18 mouse cellular contexts compared by ENCODE assay signal in the genomic region with DNA sequence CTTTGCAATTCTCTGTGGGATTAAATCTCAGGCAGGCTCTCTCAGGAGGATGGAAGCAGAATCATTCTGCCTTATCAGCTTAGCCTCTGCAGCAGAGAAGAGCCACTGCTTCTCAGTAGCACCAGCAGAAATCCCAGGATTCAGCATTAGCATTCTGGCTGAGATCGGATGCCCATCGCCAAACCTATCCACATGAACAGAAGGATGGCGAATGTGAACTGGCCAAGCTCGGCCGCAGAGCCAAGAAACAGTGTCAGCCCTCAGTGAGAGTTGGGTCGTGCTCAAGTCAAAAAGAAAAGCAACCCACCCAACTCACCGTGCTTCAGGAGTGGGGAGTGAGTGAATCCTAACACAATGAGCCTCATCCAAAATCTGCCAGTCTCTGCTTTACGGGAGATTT.
A peak's percentile ranks its signal among the peaks of the same experiment; 100 is the strongest.
DNase-seq lines count a peak whose midpoint lies in the region; TF ChIP-seq lines count a peak whose summit lies in the region.
"Had no signal": no experiment of that assay in that cellular context is flagged by ENCODE, and none has a peak within 500 bp of the region (broad histone marks: within the 10 kb centered on the region; RNA-seq: fewer than 3 reads in every experiment).

No protein-coding gene starts in this region.

- DNase-seq in cerebellum, adult 11-12 months = peak; percentile 36
- DNase-seq in cerebellum, adult 11 months = no peak
- no peak for DNase-seq in ES-E14 (ENCODE audit: low read depth, low spot score)
- DNase-seq in cerebellum, postnatal 14 days = peak; percentile 80 to 85
- no peak for DNase-seq in layer of hippocampus, adult 2 months (ENCODE audit: low spot score in 2 of 2)
- no peak for DNase-seq in testis, postnatal 10 days (ENCODE audit: low spot score)
- no peak for DNase-seq in lung, postnatal 25 days (ENCODE audit: low spot score)
- DNase-seq: adrenal gland, postnatal 10 days; forebrain, postnatal 0 days; gastrocnemius, postnatal 14 days; heart, adult 2 months; heart, postnatal 14 days; kidney, adult 18-20 months had no signal

- in situ Hi-C loops in ES-E14 (cut with MboI; ENCODE audit: low sequenced_read_pairs in 2 of 2, unreplicated experiment in 2 of 2) = no loop called here

- H3K36me3 ChIP-seq in ES-E14 (ENCODE audit: control insufficient read depth, insufficient read depth, low read length, poor library complexity, severe bottlenecking) = no peaks in the 10 kb centered on the region; the same call in 1 of the 2 replicates
- H3K36me3 ChIP-seq: embryonic facial prominence, embryonic 10.5 days; heart, embryonic 15.5 days; hindbrain, embryonic 13.5 days had no signal

- peak overlapping the region; percentile 84; the same call in 1 of the 2 replicates for H3K27ac ChIP-seq in ES-E14 (ENCODE audit: insufficient read depth, low read depth, low read length, poor library complexity, severe bottlenecking)
- H3K27ac ChIP-seq in layer of hippocampus, adult 2 months = no peak overlapping the region
- H3K27ac ChIP-seq: embryonic facial prominence, embryonic 10.5 days; forebrain, embryonic 13.5 days; heart, adult 2 months; heart, embryonic 15.5 days; hindbrain, embryonic 13.5 days; hindbrain, postnatal 0 days had no signal

- no peak for TF ChIP-seq CTCF in layer of hippocampus, adult 2 months (conservative IDR thresholded peaks at IDR 0.05)

- H3K9ac ChIP-seq in ES-E14 (ENCODE audit: insufficient read depth, low read depth, low read length, poor library complexity, severe bottlenecking) = peak overlapping the region; percentile 18; the same call in 1 of the 2 replicates
- H3K9ac ChIP-seq: forebrain, embryonic 13.5 days; forebrain, postnatal 0 days; heart, embryonic 15.5 days; hindbrain, embryonic 13.5 days had no signal

- peaks cover 3% of the 10 kb centered on the region; the same call in 1 of the 2 replicates for H3K9me3 ChIP-seq in ES-E14 (ENCODE audit: control insufficient read depth, insufficient read depth, low read depth, low read length)
- H3K9me3 ChIP-seq: embryonic facial prominence, embryonic 10.5 days; forebrain, embryonic 13.5 days; heart, embryonic 15.5 days; hindbrain, embryonic 13.5 days had no signal

- peaks cover 0 to 24% of the 10 kb centered on the region in 2 experiments; a peak in 3 of 4 replicates for H3K4me1 ChIP-seq in ES-E14 (ENCODE audit: control insufficient read depth in 2 of 2, insufficient read depth in 2 of 2, low read length in 2 of 2, poor library complexity in 1 of 2)

- H3K4me3 ChIP-seq in ES-E14 (ENCODE audit: insufficient read depth in 1 of 2, low read depth in 1 of 2, low read length in 2 of 2, poor library complexity in 1 of 2, severe bottlenecking in 1 of 2) = no peak overlapping the region
- no peak overlapping the region for H3K4me3 ChIP-seq in layer of hippocampus, adult 2 months
- H3K4me3 ChIP-seq: embryonic facial prominence, embryonic 10.5 days; forebrain, embryonic 13.5 days; heart, adult 2 months; heart, embryonic 15.5 days; hindbrain, embryonic 13.5 days had no signal

TF ChIP-seq in ES-E14, 5 proteins besides CTCF, POLR2A, EP300 and RAD21:
- TF ChIP-seq HCFC1 (IDR thresholded peaks at IDR 0.05; ENCODE audit: borderline replicate concordance, insufficient read depth, low read length) = no peak
- TF ChIP-seq MAFK (IDR thresholded peaks at IDR 0.05; ENCODE audit: insufficient read depth, low read depth, low read length) = no peak
- TF ChIP-seq CHD2 (IDR thresholded peaks at IDR 0.05; ENCODE audit: low read depth, low read length) = no peak
- no peak for TF ChIP-seq ZC3H11A (IDR thresholded peaks at IDR 0.05; ENCODE audit: borderline replicate concordance, low read depth, low read length)
- TF ChIP-seq ZNF384 (IDR thresholded peaks at IDR 0.05; ENCODE audit: low read depth, low read length) = no peak

Comparison
In these comparisons a context has a peak if more than half of its experiments do, and no peak if none do; other contexts are left out.
1. DNase-seq: peak in cerebellum, adult 11-12 months (single experiment) and cerebellum, postnatal 14 days (2 of 2); none in cerebellum, adult 11 months (single experiment), ES-E14 (single experiment), layer of hippocampus, adult 2 months (0 of 2), testis, postnatal 10 days (single experiment) and lung, postnatal 25 days (single experiment).